Mouse (Mus musculus): ENCODE measurements at regions not wholly inside any gene's neighbourhood (a gene's known extent, or its start where the extent isn't known, plus 50 kb on each side); places are given as distances from the start of the nearest gene placed in this dataset.

DNA sequence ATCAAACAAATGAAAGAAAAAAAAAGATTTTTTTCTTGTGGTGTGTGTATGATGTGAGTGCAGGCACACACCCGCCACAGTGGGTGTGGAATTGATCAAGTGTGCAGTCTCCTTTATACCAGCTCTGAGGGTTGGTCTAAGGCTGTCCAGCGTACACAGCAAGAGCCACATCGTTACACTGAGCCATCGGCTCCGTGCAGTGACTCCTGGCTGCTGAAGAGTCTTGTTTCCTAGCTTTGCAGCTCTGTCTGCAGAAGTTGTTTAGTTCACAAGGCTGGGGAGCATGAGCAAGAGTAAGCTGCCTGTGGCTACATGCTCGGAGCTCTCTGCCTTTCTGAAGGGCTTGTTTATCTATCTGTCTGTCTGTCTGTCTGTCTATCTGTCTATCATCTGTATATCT, 193.5 kb downstream of the Slc30a10 start:
- TF ChIP-seq CTCF (IDR thresholded peaks at IDR 0.05; ENCODE audit: insufficient read depth, low read length) = no peak
- TF ChIP-seq POLR2A (IDR thresholded peaks at IDR 0.05; ENCODE audit: borderline replicate concordance, extremely low read depth, low read depth, low read length) = no peak
